Mouse (Mus musculus): ENCODE measurements around the gene Nek1.

- TF ChIP-seq CTCF (IDR thresholded peaks at IDR 0.05; ENCODE audit: low read depth, low read length) (no peak), POLR2A (IDR thresholded peaks at IDR 0.05; ENCODE audit: extremely low read depth, insufficient read depth, low read length) (no peak)
These were observed 139.7 kb downstream of the Nek1 start for GRCm38 (mm10) chr8:61132561-61133134.
